Mouse (Mus musculus): ENCODE measurements around the gene Orai2. TPM values are rescaled to one million over a fixed set of nuclear protein-coding genes. Genes with fewer than 3 reads are reported as not detected.
"Not testable (repeated sequence)": the region's sequence is repeated elsewhere in the genome, so short reads cannot be mapped to it uniquely, and the experiment has no call there.

The Orai2 gene
- total and polyA plus RNA-seq, 3 experiments = 7.3 to 8.8 (median 7.4) TPM

DNA sequence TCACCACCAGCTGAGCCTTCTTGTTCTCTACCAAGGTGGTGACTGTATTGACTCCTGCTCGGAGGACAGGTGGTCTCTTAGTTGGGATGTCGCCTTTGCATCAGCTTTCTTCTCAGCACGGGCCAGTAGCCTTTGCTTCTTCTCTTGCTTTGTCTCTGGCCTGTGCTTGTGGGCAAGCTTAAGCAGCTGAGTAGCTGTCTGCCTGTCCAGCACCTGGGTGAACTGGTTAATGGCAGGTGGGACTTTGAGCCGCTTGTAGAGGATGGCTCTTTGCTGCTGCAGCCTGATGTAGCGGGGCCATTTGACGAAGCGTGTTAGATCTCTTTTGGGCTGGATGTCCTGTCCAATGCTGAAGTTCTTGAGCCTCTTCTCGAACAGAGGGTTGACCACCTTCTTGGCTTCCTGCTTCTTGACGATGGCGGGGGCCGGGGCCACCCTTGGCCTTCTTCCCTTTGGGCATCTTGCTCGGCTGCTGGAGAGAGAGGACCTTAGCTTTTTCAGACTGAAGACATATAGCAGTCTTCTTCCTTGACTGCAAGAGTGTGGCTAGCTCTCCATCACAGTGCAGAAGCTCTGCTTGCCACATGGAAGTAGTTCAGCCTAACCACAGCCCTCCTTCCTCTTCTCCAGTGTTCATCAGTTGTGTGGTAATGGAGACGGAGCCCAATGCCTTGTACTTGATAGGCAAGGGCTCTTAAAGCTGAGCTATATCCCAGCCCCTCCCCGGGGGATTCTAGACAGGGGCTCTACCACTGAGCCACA, 41.0 kb upstream of the Orai2 start:
- peaks cover 13% of the 10 kb centered on the region for H3K9me3 ChIP-seq (replicated peaks; ENCODE audit: low read length)
- H3K4me3 ChIP-seq (replicated peaks in 1 of 3; ENCODE audit: low read depth in 2 of 3, low read length in 2 of 3, poor library complexity in 1 of 3); H3K79me2 ChIP-seq (replicated peaks; ENCODE audit: control insufficient read depth, extremely low read depth, insufficient read depth, poor library complexity, severe bottlenecking); dilution Hi-C loops (cut with MboI; ENCODE audit: extremely low pct_ligation_motif_present, extremely low pct_unique_long_range_greater_than_20kb, low sequenced_read_pairs); in situ Hi-C loops (cut with MboI; ENCODE audit: low pct_ligation_motif_present, low pct_unique_long_range_greater_than_20kb, low sequenced_read_pairs); DNase-seq (ENCODE audit: extremely low read depth); H3K27ac ChIP-seq (ENCODE audit: insufficient read depth, low read depth); H3K4me1 ChIP-seq (ENCODE audit: control insufficient read depth in 1 of 2, insufficient read depth in 2 of 2); H3K27me3 ChIP-seq (replicated peaks); H3K36me3 ChIP-seq (replicated peaks in 1 of 2; ENCODE audit: control insufficient read depth in 1 of 2, insufficient read depth in 1 of 2, low read length in 1 of 2); H3K9ac ChIP-seq (ENCODE audit: insufficient read depth, low read depth); H3K4me2 ChIP-seq (ENCODE audit: insufficient read depth, low read depth, poor library complexity, severe bottlenecking): not testable (repeated sequence)

- no peak overlapping the region for H3K27ac ChIP-seq (ENCODE audit: insufficient read depth, low read depth)
- in situ Hi-C loops (cut with MboI; ENCODE audit: low pct_ligation_motif_present, low pct_unique_long_range_greater_than_20kb, low sequenced_read_pairs) = no loop called here
- dilution Hi-C loops (cut with MboI; ENCODE audit: extremely low pct_ligation_motif_present, extremely low pct_unique_long_range_greater_than_20kb, low sequenced_read_pairs) = no loop called here
Measured at GRCm38 (mm10) chr5:136210549-136210948, 40.0 kb upstream of the Orai2 start.

GRCm38 (mm10) chr5:136201832-136202231, 31.3 kb upstream of the Orai2 start:
- Histone ChIP-seq H3K4me2 (ENCODE audit: insufficient read depth, low read depth, poor library complexity, severe bottlenecking) (no peak overlapping the region), H3K27me3 (replicated peaks) (no peaks in the 10 kb centered on the region), H3K9ac (ENCODE audit: insufficient read depth, low read depth) (no peak overlapping the region), H3K79me2 (replicated peaks; ENCODE audit: control insufficient read depth, extremely low read depth, insufficient read depth, poor library complexity, severe bottlenecking) (peaks cover 14% of the 10 kb centered on the region), H3K4me3 (replicated peaks in 1 of 3; ENCODE audit: low read depth in 2 of 3, low read length in 2 of 3, poor library complexity in 1 of 3) (no peak overlapping the region), H3K9me3 (replicated peaks; ENCODE audit: low read length) (no peaks in the 10 kb centered on the region), H3K27ac (ENCODE audit: insufficient read depth, low read depth) (no peak overlapping the region), H3K36me3 (replicated peaks in 1 of 2; ENCODE audit: control insufficient read depth in 1 of 2, insufficient read depth in 1 of 2, low read length in 1 of 2) (peaks cover 2 to 3% of the 10 kb centered on the region in 2 experiments), H3K4me1 (ENCODE audit: control insufficient read depth in 1 of 2, insufficient read depth in 2 of 2) (peaks cover 8 to 27% of the 10 kb centered on the region in 2 experiments)
- DNase-seq (ENCODE audit: extremely low read depth) = peak; percentile 57
- peak; percentile 87 for TF ChIP-seq ZC3H11A (IDR thresholded peaks at IDR 0.05; ENCODE audit: low read depth, low read length)
- TF ChIP-seq CTCF (conservative IDR thresholded peaks at IDR 0.05 in 1 of 2, IDR thresholded peaks at IDR 0.05 in 1 of 2; ENCODE audit: low read depth in 2 of 2, low read length in 2 of 2) = peak; percentile 77 to 96
- TF ChIP-seq ZKSCAN1 (IDR thresholded peaks at IDR 0.05; ENCODE audit: borderline replicate concordance, low read depth, low read length) = no peak
- TF ChIP-seq RAD21 (IDR thresholded peaks at IDR 0.05; ENCODE audit: low read depth, low read length) = peak; percentile 94
- TF ChIP-seq EP300 (IDR thresholded peaks at IDR 0.05; ENCODE audit: low read length) = no peak
- TF ChIP-seq MYC (IDR thresholded peaks at IDR 0.05; ENCODE audit: low read depth, low read length) = no peak
- TF ChIP-seq SMC3 (IDR thresholded peaks at IDR 0.05; ENCODE audit: low read depth, low read length) = peak; percentile 97
- TF ChIP-seq JUND (conservative IDR thresholded peaks at IDR 0.05; ENCODE audit: low read depth, low read length) = no peak
- TF ChIP-seq GABPA (IDR thresholded peaks at IDR 0.05; ENCODE audit: insufficient replicate concordance, low read depth, low read length) = no peak
- no peak for TF ChIP-seq CHD1 (IDR thresholded peaks at IDR 0.05; ENCODE audit: low read depth, low read length)
- TF ChIP-seq USF2 (conservative IDR thresholded peaks at IDR 0.05; ENCODE audit: low read depth, low read length) = no peak
- TF ChIP-seq USF1 (IDR thresholded peaks at IDR 0.05; ENCODE audit: low read depth, low read length) = no peak
- no peak for TF ChIP-seq TCF12 (IDR thresholded peaks at IDR 0.05; ENCODE audit: low read depth, low read length)
- no peak for TF ChIP-seq MXI1 (IDR thresholded peaks at IDR 0.05; ENCODE audit: low read depth, low read length)
- TF ChIP-seq POLR2A (IDR thresholded peaks at IDR 0.05; ENCODE audit: low read depth, low read length) = no peak
- no peak for TF ChIP-seq ELF1 (IDR thresholded peaks at IDR 0.05; ENCODE audit: low read depth, low read length)
- TF ChIP-seq ZMIZ1 (IDR thresholded peaks at IDR 0.05; ENCODE audit: low read depth, low read length) = no peak
- dilution Hi-C loops (cut with MboI; ENCODE audit: extremely low pct_ligation_motif_present, extremely low pct_unique_long_range_greater_than_20kb, low sequenced_read_pairs) = no loop called here
- in situ Hi-C loops (cut with MboI; ENCODE audit: low pct_ligation_motif_present, low pct_unique_long_range_greater_than_20kb, low sequenced_read_pairs) = no loop called here

More at GRCm38 (mm10) chr5:136210549-136210948, 40.0 kb upstream of the Orai2 start:
- no peaks in the 10 kb centered on the region for H3K36me3 ChIP-seq (replicated peaks in 1 of 2; ENCODE audit: control insufficient read depth in 1 of 2, insufficient read depth in 1 of 2, low read length in 1 of 2)
- H3K9me3 ChIP-seq (replicated peaks; ENCODE audit: low read length) = peaks cover 5% of the 10 kb centered on the region
- H3K27me3 ChIP-seq (replicated peaks) = no peaks in the 10 kb centered on the region
- no peak for DNase-seq (ENCODE audit: extremely low read depth)
- no peak overlapping the region for H3K9ac ChIP-seq (ENCODE audit: insufficient read depth, low read depth)
- no peaks in the 10 kb centered on the region for H3K79me2 ChIP-seq (replicated peaks; ENCODE audit: control insufficient read depth, extremely low read depth, insufficient read depth, poor library complexity, severe bottlenecking)
- no peak overlapping the region for H3K4me2 ChIP-seq (ENCODE audit: insufficient read depth, low read depth, poor library complexity, severe bottlenecking)
- TF ChIP-seq RCOR1 (conservative IDR thresholded peaks at IDR 0.05; ENCODE audit: low read depth, low read length) = no peak
- TF ChIP-seq HCFC1 (IDR thresholded peaks at IDR 0.05; ENCODE audit: low read depth, low read length) = no peak
- TF ChIP-seq SIN3A (IDR thresholded peaks at IDR 0.05; ENCODE audit: low read length) = no peak
- TF ChIP-seq ELF1 (IDR thresholded peaks at IDR 0.05; ENCODE audit: low read depth, low read length) = no peak
- no peak for TF ChIP-seq KAT2A (IDR thresholded peaks at IDR 0.05; ENCODE audit: insufficient replicate concordance, low read length)
- no peak for TF ChIP-seq CHD1 (IDR thresholded peaks at IDR 0.05; ENCODE audit: low read depth, low read length)
- no peak overlapping the region for H3K4me3 ChIP-seq (replicated peaks in 1 of 3; ENCODE audit: low read depth in 2 of 3, low read length in 2 of 3, poor library complexity in 1 of 3)
- H3K4me1 ChIP-seq (ENCODE audit: control insufficient read depth in 1 of 2, insufficient read depth in 2 of 2) = peaks cover 0 to 3% of the 10 kb centered on the region in 2 experiments; a peak in 1 of 4 replicates

Measured in CH12.LX (cell line).